Mouse (Mus musculus) midbrain, embryonic 12.5 days (tissue): Measurements from ENCODE around the gene Npr2. TPM values are rescaled to one million over a fixed set of nuclear protein-coding genes. Genes with fewer than 3 reads are reported as not detected.
A peak's percentile ranks its signal among the peaks of the same experiment; 100 is the strongest.

Experiments used
- ATAC-seq: fragments of 200-750 bp; cut with Nextera tagmentation; 2 replicates; pipeline ENCODE4 v1.8.0; 2017; ENCODE audit warnings: low read depth, moderate TSS enrichment, moderate library complexity; ENCODE audit not compliant: low FRiP score
- H3K27ac ChIP-seq: fragments of 300-500 bp; sonication (generic); replicated peaks from 2 replicates; pipeline ENCODE4 v1.5.1; 2016; ENCODE audit warnings: mild to moderate bottlenecking
- H3K27me3 ChIP-seq: fragments of 300-500 bp; sonication (generic); 2 replicates; pipeline ENCODE4 v1.6.1; 2016; ENCODE audit warnings: mild to moderate bottlenecking
- H3K36me3 ChIP-seq: fragments of 300-500 bp; sonication (generic); 2 replicates; pipeline ENCODE4 v1.6.1; 2016
- H3K4me1 ChIP-seq: fragments of 300-500 bp; sonication (generic); 2 replicates; pipeline ENCODE4 v1.6.1; 2016
- H3K4me2 ChIP-seq: fragments of 300-500 bp; sonication (generic); replicated peaks from 2 replicates; pipeline ENCODE4 v1.6.1; 2016; ENCODE audit warnings: mild to moderate bottlenecking, moderate library complexity
- H3K4me3 ChIP-seq: fragments of 300-500 bp; sonication (generic); 2 replicates; pipeline ENCODE4 v1.5.1; 2016; ENCODE audit warnings: mild to moderate bottlenecking
- H3K9ac ChIP-seq: fragments of 300-500 bp; sonication (generic); replicated peaks from 2 replicates; pipeline ENCODE4 v1.6.1; 2016; ENCODE audit warnings: mild to moderate bottlenecking, moderate library complexity
- H3K9me3 ChIP-seq: fragments of 300-500 bp; sonication (generic); 2 replicates; pipeline ENCODE4 v1.6.1; 2016; ENCODE audit warnings: mild to moderate bottlenecking
- WGBS: fragments of 180-500 bp; shearing (Covaris S2); methylation state at CpG from one replicate; pipeline ENCODE4 v1.1.7; 2016; 5-methylcytosine and 5-hydroxymethylcytosine counted together
- polyA plus RNA-seq: library from polyadenylated mRNA; unstranded; fragments of >200 nt; fragmentation: Nextera tagmentation; extraction: Ambion mirVana; gene quantifications from 2 replicates; pipeline ENCODE4 v1.2.1, GENCODE M21; 2016

Npr2 gene
- polyA plus RNA-seq, 1 experiment from 2014 or later, result 24.9 TPM

DNA sequence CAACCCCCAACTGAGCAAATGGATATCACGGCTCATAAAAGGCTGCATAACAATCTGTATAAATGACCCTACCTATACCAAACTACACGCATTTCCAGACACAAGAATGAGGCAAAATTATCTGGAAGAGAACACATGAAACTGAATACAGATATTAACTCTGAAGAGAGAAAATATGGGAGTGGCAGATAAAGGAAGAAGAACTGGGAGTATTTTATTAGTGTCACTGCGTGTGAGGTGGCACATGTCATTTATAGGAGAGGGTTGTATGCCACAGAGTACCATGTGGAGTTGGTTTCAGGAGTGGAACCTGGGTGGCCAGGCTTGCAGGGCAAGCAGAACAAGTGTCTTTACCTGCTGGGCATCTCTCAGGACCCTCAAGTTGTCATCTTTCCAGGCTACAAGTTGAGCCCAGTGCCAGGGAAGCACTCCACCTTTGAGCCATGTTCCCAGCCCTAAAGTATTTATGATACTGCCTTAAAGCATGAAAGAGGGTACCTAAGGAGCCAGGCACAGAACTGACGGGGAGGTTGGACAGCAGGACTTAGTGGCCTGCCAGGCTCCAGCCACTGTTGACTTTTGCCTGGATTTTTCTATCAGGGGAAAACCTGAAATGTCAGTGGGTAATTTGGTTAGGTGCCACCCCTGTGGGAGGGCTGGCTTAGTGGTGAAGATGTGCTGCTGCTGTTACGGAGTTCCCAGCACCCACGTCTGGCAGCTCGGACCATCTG lies 32.9 kb upstream of the Npr2 start:
- Histone ChIP-seq H3K27ac (no peak overlapping the region), H3K36me3 (no peaks in the 10 kb centered on the region), H3K4me3 (no peak overlapping the region), H3K9me3 (no peaks in the 10 kb centered on the region), H3K27me3 (no peaks in the 10 kb centered on the region), H3K4me2 (no peak overlapping the region), H3K9ac (no peak overlapping the region), H3K4me1 (no peaks in the 10 kb centered on the region)
- WGBS, result 79% methylated on average over 7 of the region's 7 CpGs
- no peak for ATAC-seq

DNA sequence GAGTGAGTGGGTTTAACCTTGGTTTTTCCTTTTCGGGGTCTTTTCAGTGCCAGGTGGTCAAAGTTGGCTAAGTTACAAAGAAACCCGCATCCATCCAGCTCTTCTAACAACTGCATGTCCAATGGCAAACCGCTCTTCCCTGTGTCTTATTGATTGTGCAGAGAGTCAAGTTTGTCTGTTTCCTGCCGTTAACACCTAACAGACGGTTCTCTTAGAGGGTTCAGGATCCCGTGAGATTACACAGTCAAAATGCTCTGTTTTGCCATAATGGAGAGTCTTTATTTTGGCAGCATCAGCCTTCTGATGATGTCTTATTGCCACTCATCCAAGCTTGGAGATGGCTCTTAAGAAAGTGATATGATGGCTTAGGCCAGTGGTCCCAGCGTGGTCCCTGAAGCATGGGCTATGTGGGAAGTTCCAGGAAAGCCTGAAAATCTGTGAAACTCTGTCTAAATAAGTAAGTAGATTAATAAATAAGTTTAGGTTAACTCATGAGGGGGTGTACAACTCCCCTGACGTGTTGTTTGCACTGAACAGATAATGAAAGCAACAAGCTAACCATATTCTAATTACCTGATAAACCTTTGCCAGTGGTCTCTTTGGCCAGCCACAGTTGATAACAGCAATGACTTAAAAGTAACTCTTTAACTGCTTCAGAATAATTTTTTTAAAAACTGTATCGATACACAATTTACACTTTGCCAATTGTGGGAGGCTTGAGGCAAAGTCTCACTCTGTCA lies 31.4 kb upstream of the Npr2 start:
- Histone ChIP-seq H3K4me2 (no peak overlapping the region), H3K9me3 (no peaks in the 10 kb centered on the region), H3K4me3 (no peak overlapping the region), H3K4me1 (no peaks in the 10 kb centered on the region), H3K9ac (no peak overlapping the region), H3K27me3 (no peaks in the 10 kb centered on the region), H3K36me3 (no peaks in the 10 kb centered on the region), H3K27ac (no peak overlapping the region)
- ATAC-seq, result no peak
- WGBS, result 83% methylated on average over 9 of the region's 9 CpGs

DNA sequence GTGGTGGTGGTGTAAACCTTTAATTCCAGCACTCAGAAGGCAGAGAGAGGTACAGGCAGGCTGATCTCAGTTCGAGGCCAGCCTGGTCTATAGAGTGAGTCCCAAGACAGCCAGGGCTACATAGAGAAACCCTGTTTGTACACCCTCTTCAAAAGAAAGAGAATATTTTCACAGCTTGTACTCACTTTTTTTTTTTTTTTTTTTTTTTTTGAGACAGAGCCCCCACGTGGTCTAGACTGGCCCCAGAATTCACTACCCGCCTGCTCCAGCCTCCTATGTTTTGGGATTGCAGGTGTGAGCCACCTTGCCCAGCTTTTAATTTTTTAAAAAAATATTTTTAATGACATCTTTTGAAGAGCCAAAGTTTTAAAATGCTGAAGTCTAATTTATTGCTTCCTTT lies 27.6 kb upstream of the Npr2 start:
- H3K4me1 ChIP-seq, result no peaks in the 10 kb centered on the region
- H3K9me3 ChIP-seq, result no peaks in the 10 kb centered on the region
- no peak overlapping the region for H3K27ac ChIP-seq
- no peak overlapping the region for H3K4me3 ChIP-seq
- no peak overlapping the region for H3K9ac ChIP-seq
- H3K36me3 ChIP-seq, result no peaks in the 10 kb centered on the region
- WGBS, result 60% methylated on average over 3 of the region's 3 CpGs
- no peak overlapping the region for H3K4me2 ChIP-seq
- no peaks in the 10 kb centered on the region for H3K27me3 ChIP-seq
- no peak for ATAC-seq

DNA sequence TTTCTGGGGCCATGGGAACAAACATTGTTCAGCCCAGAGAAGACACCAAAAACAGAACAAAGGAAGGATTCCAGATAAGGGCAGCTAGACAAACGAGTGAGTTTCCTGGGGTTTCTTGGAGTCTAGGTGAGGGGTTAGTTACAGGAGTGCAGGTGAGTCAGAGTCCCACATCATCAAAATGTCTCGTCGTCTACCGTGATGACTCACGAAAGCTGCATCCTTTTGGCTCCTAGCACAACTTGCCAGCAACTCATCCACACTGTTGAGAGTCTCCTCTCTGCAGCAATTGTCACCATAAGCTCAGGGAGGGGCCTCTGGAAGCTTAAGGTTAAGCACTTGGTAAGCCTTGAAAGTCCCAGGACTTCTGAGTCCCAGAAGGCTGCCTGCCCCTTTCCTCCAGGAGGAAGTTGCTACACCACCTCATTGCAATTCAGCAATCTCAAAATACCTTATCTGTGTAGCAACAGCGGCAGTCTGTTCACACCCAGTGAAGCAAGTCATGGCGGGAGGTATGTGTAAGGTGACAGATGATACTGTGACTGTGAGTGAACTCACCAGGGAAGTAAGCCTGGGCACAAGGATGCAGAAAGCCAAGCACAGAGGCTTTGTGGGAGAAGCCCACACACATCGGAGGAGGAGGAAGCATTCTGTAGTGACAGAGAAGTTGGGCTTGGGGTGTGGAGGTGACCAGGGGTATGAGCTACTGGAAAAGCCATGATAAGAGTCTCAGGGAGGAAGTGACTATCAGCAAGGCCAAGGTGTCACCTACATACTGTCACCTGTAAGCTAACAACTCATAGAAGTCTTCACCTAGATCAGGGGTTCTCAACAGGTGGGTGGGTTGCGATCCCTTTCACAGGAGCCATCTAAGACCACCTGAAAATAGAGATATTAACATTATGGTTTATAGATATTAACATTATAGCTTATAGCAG lies 26.7 kb upstream of the Npr2 start:
- Histone ChIP-seq H3K27me3 (no peaks in the 10 kb centered on the region), H3K27ac (no peak overlapping the region), H3K36me3 (no peaks in the 10 kb centered on the region), H3K9me3 (no peaks in the 10 kb centered on the region), H3K4me3 (no peak overlapping the region), H3K4me1 (no peaks in the 10 kb centered on the region), H3K9ac (no peak overlapping the region), H3K4me2 (no peak overlapping the region)
- no peak for ATAC-seq
- 80% methylated on average over 9 of the region's 9 CpGs for WGBS

DNA sequence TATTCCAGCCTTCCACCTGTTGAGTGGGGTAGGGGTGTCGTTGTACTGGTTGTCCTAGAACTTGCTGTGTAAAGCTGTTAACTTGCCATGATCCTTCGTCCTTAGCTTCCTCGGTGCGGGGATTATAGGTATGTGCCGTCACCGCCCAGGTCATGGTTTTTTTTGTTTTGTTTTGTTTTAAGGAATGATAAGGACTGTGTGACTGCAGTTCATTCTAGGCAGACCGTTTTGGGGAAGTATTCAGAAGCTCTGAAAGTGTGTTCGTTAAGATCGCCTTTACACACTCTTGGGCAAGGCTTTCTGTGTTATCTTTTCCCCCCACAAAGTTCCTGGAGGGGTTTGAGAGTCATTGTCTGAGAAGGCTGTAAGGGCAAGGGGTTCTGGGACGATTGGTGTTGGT lies 19.2 kb upstream of the Npr2 start:
- H3K36me3 ChIP-seq, result no peaks in the 10 kb centered on the region
- no peak overlapping the region for H3K4me2 ChIP-seq
- H3K4me3 ChIP-seq, result no peak overlapping the region
- H3K4me1 ChIP-seq, result no peaks in the 10 kb centered on the region
- no peaks in the 10 kb centered on the region for H3K27me3 ChIP-seq
- no peak overlapping the region for H3K9ac ChIP-seq
- no peak overlapping the region for H3K27ac ChIP-seq
- no peak for ATAC-seq
- 79% methylated on average over 10 of the region's 10 CpGs for WGBS
- H3K9me3 ChIP-seq, result no peaks in the 10 kb centered on the region

DNA sequence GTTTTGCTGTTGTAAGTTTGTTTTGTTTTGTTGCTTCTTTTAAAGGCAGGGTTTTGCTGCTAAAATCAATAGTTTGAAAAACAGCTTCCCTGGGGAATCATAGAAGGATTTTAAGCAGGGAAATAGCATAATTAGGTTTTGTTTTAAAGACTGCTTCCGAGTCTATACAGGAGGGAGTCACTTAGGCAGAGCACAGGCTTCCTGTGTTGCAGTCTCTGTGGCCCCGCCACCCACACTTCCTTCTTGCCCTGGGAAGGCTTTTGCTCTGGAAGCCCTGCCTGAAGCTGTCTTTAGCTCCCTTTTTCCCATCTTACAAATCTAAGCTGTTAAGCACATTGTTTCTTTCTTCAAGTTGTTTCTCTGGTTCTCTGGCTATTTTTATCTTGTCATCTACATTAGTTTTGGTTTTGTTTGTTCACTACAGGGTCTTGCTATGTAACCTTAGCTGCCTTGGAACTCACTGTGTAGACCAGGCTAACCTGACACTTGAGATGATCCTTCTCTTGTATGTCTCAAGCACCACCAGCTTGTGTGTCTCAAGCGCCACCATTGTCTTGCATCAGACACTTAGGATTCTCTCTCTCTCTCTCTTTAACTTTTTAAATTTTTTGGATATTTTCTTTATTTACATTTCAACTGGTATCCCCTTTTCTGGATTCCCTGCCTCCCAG lies 18.5 kb upstream of the Npr2 start:
- no peaks in the 10 kb centered on the region for H3K36me3 ChIP-seq
- no peak overlapping the region for H3K4me3 ChIP-seq
- no peaks in the 10 kb centered on the region for H3K4me1 ChIP-seq
- H3K27ac ChIP-seq, result no peak overlapping the region
- no peaks in the 10 kb centered on the region for H3K27me3 ChIP-seq
- H3K9me3 ChIP-seq, result no peaks in the 10 kb centered on the region
- ATAC-seq, result no peak
- H3K9ac ChIP-seq, result no peak overlapping the region
- H3K4me2 ChIP-seq, result no peak overlapping the region
- WGBS, result 63% methylated on average over 3 of the region's 3 CpGs

DNA sequence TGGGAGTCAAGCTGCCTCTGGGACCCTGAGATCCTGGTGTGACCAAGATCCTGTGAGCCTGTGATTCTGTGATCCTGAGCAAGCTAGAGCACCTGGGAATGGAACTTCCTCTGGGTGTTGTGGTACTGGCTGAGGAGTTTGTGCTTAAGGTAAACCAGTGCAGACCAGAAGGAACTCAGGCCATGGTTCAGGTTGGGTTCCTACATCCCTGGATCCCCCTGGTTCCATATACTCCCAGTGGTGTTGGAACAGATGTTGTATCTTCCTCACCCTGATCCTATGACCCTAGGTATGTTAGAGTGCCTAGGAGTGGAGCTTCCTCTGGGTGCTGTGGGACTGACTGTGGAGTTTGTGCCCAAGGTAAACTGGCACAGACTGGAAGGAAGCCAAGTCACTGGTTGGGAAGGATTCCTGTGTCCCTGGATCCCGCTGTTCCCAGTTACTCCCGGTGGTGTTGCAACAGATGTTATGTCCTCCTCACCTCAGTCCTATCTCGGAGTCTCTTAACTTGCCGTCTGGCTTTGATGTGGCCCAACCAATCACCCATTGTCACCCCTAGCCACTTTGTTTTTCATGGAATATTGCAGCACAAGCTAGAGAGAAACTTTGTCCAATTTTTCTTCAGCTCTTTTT lies 11.5 kb upstream of the Npr2 start:
- Histone ChIP-seq H3K9me3 (peaks cover 9% of the 10 kb centered on the region; the same call in 1 of the 2 replicates), H3K9ac (no peak overlapping the region), H3K27me3 (no peaks in the 10 kb centered on the region; the same call in 1 of the 2 replicates), H3K4me3 (no peak overlapping the region), H3K4me2 (no peak overlapping the region), H3K36me3 (no peaks in the 10 kb centered on the region), H3K27ac (no peak overlapping the region), H3K4me1 (no peaks in the 10 kb centered on the region)
- 83% methylated on average over 4 of the region's 4 CpGs for WGBS
- ATAC-seq, result no peak

DNA sequence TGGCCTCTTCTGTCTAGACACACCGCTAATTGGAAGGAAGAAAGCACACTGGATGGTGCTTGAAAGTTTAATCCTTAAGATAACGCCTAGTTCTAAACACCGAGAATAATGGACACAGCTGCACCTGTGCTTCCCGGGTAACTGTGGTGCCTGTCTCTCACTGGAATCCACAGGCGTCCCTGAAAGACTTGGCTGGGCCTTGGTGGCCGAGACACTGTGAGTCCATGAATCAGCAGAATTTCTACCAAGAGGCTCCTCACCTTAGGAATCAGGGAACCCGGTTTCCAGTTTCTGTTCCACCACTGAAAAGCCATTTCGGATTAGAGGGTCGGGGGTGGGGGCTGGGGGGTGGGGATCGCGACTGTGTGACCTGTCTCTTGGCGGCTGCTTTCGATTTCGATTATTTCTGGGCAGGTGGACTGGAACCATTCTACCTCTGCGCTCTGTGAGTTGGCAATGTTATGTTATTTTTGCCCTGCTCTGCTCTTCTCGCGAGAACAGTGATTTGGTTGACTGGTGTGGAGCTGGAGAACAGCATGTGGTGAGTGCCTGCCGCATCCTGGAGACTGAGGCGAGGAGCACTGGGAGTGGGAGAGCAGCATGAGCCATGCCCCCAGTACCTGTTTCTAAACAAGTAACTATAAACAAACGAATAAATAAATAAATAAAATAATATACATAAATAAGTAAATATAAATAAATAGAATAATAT lies 2.5 kb upstream of the Npr2 start:
- WGBS, result 38% methylated on average over 20 of the region's 20 CpGs
- peaks cover 15% of the 10 kb centered on the region; the same call in 1 of the 2 replicates for H3K9me3 ChIP-seq
- H3K9ac ChIP-seq, result no peak overlapping the region
- no peaks in the 10 kb centered on the region for H3K36me3 ChIP-seq
- H3K4me2 ChIP-seq, result peak overlapping the region; percentile 27
- H3K27ac ChIP-seq, result no peak overlapping the region
- no peak overlapping the region for H3K4me3 ChIP-seq
- ATAC-seq, result no peak
- H3K4me1 ChIP-seq, result peaks cover 31% of the 10 kb centered on the region
- H3K27me3 ChIP-seq, result peaks cover 23% of the 10 kb centered on the region

DNA sequence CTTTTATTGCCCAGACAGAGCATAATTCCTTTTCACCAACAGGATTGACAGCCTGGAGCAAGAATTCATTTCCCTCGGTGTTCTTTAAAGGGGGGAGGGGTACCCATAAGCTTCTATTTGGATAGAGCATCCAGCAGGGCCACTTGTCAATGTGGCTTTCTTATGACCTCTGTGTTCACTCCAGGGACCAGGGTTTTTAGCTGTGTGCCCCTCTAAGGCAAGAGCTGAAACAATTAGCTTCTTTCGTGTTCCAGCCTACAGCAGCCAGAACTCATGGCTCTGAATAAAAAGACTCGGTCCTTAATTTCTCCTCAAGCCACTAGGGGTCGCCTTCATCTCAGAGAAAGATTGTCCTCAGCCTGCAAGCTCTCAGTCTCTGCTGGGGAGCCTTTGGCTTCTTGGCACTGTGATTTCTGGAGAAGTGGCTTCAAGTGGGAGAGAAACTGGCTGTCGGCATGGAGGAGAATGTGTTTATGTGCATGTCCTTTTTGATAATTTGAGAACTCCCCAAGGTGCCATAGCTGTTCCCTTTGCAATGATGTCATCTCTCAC lies 1.6 kb upstream of the Npr2 start:
- Histone ChIP-seq H3K27ac (peak overlapping the region; percentile 86), H3K27me3 (peaks cover 23% of the 10 kb centered on the region), H3K9ac (no peak overlapping the region), H3K4me2 (peak overlapping the region; percentile 80), H3K9me3 (peaks cover 8% of the 10 kb centered on the region; the same call in 1 of the 2 replicates), H3K36me3 (no peaks in the 10 kb centered on the region), H3K4me3 (no peak overlapping the region), H3K4me1 (peaks cover 33% of the 10 kb centered on the region)
- ATAC-seq, result peak; percentile 62
- WGBS, result 1% methylated on average over 5 of the region's 5 CpGs

DNA sequence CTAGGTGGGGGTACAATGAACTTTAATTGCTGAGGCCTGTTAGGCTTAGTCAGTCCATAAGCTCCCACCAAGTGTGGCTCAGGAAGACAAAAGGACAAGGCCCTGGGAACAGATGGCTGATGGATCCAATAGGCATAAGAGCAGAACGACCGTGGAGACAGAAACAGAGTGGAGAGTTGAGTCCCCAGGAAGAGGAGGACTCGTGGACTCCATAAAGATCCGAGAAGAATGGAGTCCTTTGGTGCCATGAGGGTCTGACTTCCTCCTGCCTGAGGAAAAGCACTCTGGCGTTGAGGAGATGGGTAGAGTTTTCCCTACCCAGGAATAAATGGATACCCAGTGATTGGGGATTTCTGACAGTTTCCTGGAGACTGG lies 1.1 kb upstream of the Npr2 start:
- Histone ChIP-seq H3K4me3 (peak overlapping the region; percentile 68), H3K27me3 (peaks cover 23% of the 10 kb centered on the region), H3K4me1 (peaks cover 34% of the 10 kb centered on the region), H3K9ac (no peak overlapping the region), H3K4me2 (peak overlapping the region; percentile 80), H3K36me3 (no peaks in the 10 kb centered on the region), H3K27ac (peak overlapping the region; percentile 86), H3K9me3 (peaks cover 3% of the 10 kb centered on the region; the same call in 1 of the 2 replicates)
- 16% methylated on average over 5 of the region's 5 CpGs for WGBS
- ATAC-seq, result peak; percentile 39; the same call in 1 of the 2 replicates
